Mouse (Mus musculus) A20 (cell line): Measurements from ENCODE around the gene Lias.

ENCODE experiments used
- DNase-seq: peaks from one replicate; pipeline ENCODE4 v3.0.0-alpha.2; 2011; ENCODE audit warnings: low read depth, low spot score

The Lias gene

DNA sequence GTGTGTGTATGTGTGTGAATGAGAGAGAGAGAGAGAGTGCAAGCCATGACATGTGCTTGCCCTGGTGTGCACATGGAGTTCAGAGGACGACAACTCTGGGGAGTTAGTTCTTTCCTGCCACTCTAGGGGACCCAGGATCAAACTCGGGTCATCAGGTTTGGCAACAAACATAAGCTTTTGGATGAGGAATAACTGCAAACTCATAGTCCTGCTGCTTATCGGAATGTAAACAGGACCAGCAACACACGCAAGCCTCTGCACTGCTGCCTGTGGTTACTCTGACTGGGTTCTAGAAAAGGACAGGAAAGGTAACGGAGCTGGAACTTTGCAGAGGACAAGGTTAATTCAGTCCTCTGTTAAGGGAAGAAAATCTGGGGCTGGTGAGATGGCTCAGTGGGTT lies 34.0 kb downstream of the Lias start:
- DNase-seq = no peak

DNA sequence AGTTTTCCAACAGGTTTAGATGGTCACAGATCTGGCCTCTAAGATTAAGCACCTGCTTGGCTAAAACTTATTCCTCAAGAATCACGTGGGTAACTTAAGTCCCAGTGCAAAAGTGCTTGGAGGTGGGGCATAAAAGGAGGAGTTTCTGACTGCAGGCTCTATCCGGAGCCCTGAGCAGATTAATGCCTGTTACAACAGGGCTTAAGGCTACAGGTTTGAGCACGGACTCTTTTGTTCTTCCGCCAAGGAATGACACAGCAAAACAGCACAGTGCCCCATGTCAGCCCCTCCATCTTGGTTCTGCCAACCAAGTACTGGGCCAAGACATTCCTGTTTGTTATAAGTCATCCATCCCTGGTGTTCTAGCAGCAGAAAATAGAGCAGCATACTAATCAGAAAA lies 37.0 kb downstream of the Lias start:
- no peak for DNase-seq

DNA sequence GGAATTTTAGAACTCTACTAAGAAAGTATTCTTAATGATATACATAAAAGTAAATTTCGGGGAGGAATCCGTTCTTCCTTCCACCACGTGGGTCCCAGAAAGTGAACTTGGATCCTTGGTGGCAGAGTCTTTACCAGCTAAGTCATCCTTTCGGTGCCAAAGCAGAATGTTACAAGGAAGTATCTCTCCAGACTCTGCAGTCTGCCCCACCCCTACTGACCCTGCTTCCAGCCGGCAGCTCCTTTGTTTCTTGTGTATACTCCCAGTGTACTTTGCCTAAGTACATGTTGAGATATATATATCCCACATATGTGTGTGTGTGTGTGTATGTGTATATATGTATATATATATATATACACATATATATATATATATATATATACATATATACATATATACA lies 38.1 kb downstream of the Lias start:
- no peak for DNase-seq

- DNase-seq = peak; percentile 16
These were observed 43.4 kb downstream of the Lias start for GRCm38 (mm10) chr5:65434471-65435362.

- DNase-seq = no peak
These were observed 44.1 kb downstream of the Lias start for GRCm38 (mm10) chr5:65435363-65435805.

GRCm38 (mm10) chr5:65435806-65436561 lies 44.7 kb downstream of the Lias start, which contains the start of gene Ugdh:
Ugdh (minus strand) TSS chr5:65435949.
- DNase-seq = peak; percentile 96

GRCm38 (mm10) chr5:65438041-65438440 lies 46.7 kb downstream of the Lias start:
- DNase-seq = no peak

GRCm38 (mm10) chr5:65444981-65445380 lies 53.7 kb downstream of the Lias start:
- no peak for DNase-seq

DNA sequence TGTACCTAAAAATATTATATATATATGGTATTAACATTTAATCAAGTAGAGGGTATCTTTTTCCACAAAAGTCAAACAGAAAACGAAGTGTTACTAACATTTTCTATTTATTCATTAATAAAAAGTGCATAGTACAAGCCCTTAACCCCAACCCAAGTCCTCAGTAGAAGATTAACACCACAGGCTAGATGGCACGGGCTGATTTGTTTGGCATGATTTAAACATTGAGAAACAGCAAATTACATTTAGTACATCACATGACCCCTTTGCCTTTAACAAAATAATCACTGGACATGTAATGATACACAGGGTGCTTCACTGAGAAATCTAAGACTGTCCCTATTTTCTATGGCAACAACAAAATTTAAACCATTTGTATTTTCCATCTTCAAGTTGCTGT lies 55.5 kb downstream of the Lias start:
- no peak for DNase-seq

GRCm38 (mm10) chr5:65447826-65448225 lies 56.5 kb downstream of the Lias start:
- no peak for DNase-seq

GRCm38 (mm10) chr5:65448941-65449340 lies 57.6 kb downstream of the Lias start:
- DNase-seq = no peak

DNA sequence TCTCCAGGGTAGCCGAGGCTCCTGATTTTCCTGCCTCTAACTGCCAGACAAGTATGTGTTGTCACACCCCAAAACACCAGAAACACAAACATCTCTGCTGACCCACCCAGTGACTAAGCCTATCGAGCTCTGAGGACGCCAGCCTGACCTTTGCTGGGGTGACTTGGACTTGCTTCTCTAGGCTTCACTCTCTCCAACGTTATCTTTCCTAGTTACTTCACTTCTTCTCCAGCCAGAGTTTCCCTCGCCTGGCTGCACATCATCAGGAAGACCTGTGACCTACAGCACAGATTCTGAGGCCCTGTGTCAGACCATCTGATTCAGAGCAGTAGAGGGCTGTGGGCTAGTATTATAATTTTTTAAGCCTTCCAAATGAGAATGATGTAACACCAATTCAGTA lies 63.5 kb downstream of the Lias start:
- DNase-seq = no peak

GRCm38 (mm10) chr5:65457086-65457827 lies 66.0 kb downstream of the Lias start:
- DNase-seq = no peak

DNA sequence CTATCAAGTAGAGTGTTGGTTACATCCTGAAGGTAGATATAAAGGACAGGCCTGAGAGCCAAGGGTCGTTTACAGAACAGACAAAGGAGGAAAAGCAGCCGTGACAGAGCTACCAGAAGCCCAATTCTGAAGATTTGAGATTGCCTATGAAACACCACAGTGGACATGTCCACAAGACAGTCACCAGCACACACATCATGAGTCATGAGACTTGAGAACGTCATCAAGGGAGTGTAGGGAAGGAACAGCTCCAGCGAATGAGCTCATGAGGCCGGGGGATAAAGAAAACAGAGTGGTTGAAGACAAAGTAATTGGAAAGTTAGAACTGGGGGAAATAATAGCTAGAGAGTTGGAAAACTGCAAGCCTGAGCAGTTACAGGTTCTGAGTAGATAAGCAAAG lies 66.5 kb downstream of the Lias start:
- no peak for DNase-seq

GRCm38 (mm10) chr5:65459454-65459853 lies 68.2 kb downstream of the Lias start:
- no peak for DNase-seq
